Mouse (Mus musculus): ENCODE measurements around the gene Ppif. TPM values are rescaled to one million over a fixed set of nuclear protein-coding genes. Genes with fewer than 3 reads are reported as not detected.
A peak's percentile ranks its signal among the peaks of the same experiment; 100 is the strongest.

Gene Ppif
- total RNA-seq, 1 experiment = 27.0 TPM

GRCm38 (mm10) chr14:25736589-25736988, 42.6 kb downstream of the Ppif start:
- H3K9ac ChIP-seq (ENCODE audit: insufficient read depth, low read depth, low read length, poor library complexity, severe bottlenecking) = no peak overlapping the region
- no peak overlapping the region for H3K4me3 ChIP-seq (ENCODE audit: insufficient read depth in 1 of 2, low read depth in 1 of 2, low read length in 2 of 2, poor library complexity in 1 of 2, severe bottlenecking in 1 of 2)
- no peaks in the 10 kb centered on the region for H3K36me3 ChIP-seq (ENCODE audit: control insufficient read depth, insufficient read depth, low read length, poor library complexity, severe bottlenecking)
- no peak overlapping the region for H3K27ac ChIP-seq (ENCODE audit: insufficient read depth, low read depth, low read length, poor library complexity, severe bottlenecking)
- no peaks in the 10 kb centered on the region for H3K9me3 ChIP-seq (ENCODE audit: control insufficient read depth, insufficient read depth, low read depth, low read length)
- no peak for DNase-seq (ENCODE audit: low read depth, low spot score)
- TF ChIP-seq HCFC1 (IDR thresholded peaks at IDR 0.05; ENCODE audit: borderline replicate concordance, insufficient read depth, low read length) (no peak), ZC3H11A (IDR thresholded peaks at IDR 0.05; ENCODE audit: borderline replicate concordance, low read depth, low read length) (no peak), MAFK (IDR thresholded peaks at IDR 0.05; ENCODE audit: insufficient read depth, low read depth, low read length) (no peak), ZNF384 (IDR thresholded peaks at IDR 0.05; ENCODE audit: low read depth, low read length) (no peak), CHD2 (IDR thresholded peaks at IDR 0.05; ENCODE audit: low read depth, low read length) (no peak)
- in situ Hi-C loops (cut with MboI; ENCODE audit: low sequenced_read_pairs in 2 of 2, unreplicated experiment in 2 of 2) = no loop called here
- H3K4me1 ChIP-seq (ENCODE audit: control insufficient read depth in 2 of 2, insufficient read depth in 2 of 2, low read length in 2 of 2, poor library complexity in 1 of 2) = peaks cover 0 to 13% of the 10 kb centered on the region in 2 experiments; a peak in 2 of 4 replicates

DNA sequence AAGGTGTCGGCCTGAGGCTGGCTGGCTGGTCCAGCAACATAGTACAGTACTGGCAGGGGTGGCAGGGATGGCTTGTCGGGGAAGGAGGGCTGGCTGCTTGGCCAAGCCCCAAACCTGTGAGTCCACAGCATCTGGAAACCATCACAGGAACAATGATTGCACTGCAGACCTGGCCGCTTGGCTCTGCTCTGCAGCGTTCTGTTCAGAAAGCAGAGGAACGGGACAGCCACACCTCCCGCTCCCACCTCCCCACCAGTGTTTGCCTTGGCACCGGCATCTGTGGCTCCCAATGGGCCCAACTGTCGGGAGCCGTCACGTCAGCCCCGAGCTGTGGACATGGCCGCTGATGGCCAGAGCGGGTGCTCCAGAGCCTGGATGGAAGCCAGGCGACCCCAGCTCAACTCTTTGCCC, 44.6 kb downstream of the Ppif start:
- no peak for DNase-seq (ENCODE audit: low read depth, low spot score)
- Histone ChIP-seq H3K27ac (ENCODE audit: insufficient read depth, low read depth, low read length, poor library complexity, severe bottlenecking) (no peak overlapping the region), H3K9me3 (ENCODE audit: control insufficient read depth, insufficient read depth, low read depth, low read length) (no peaks in the 10 kb centered on the region), H3K36me3 (ENCODE audit: control insufficient read depth, insufficient read depth, low read length, poor library complexity, severe bottlenecking) (no peaks in the 10 kb centered on the region), H3K4me1 (ENCODE audit: control insufficient read depth in 2 of 2, insufficient read depth in 2 of 2, low read length in 2 of 2, poor library complexity in 1 of 2) (peaks cover 0 to 14% of the 10 kb centered on the region in 2 experiments; a peak in 2 of 4 replicates), H3K4me3 (ENCODE audit: insufficient read depth in 1 of 2, low read depth in 1 of 2, low read length in 2 of 2, poor library complexity in 1 of 2, severe bottlenecking in 1 of 2) (peak overlapping the region in 1 of 2 experiments; percentile 11; a peak in 1 of 4 replicates), H3K9ac (ENCODE audit: insufficient read depth, low read depth, low read length, poor library complexity, severe bottlenecking) (no peak overlapping the region)
- in situ Hi-C loops (cut with MboI; ENCODE audit: low sequenced_read_pairs in 2 of 2, unreplicated experiment in 2 of 2) = no loop called here
- TF ChIP-seq HCFC1 (IDR thresholded peaks at IDR 0.05; ENCODE audit: borderline replicate concordance, insufficient read depth, low read length) = no peak
- TF ChIP-seq CHD2 (IDR thresholded peaks at IDR 0.05; ENCODE audit: low read depth, low read length) = no peak

DNA sequence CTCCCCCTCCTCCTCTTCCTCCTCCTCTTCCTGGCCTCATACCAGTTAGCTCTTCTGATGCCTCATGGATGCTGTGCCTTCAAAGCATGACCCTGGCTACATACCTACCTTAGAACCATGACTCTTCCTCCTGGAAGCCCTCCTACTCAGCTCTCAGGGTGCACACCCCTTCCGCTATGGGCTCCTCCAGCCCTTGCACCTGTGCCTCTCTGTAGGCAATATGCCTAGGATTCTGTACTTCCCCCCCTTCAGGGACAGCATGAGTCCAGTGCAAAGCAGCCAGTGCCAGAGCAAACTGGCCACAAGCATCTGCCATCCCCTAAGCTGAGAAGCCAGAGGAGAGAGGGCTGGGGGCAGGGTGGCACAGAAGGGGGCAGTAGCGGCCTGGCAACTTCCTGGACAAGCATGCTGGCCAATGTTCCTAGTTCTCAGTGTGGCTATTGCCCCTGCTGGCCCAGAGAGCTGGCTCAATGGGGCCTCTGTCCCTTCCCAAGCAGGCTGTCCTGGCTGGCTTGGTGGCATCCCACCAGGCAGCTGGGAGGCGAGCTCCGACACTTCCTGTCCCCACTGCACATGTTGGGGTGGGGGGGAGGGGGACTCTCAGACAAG, 46.1 kb downstream of the Ppif start:
- TF ChIP-seq ZNF384 (IDR thresholded peaks at IDR 0.05; ENCODE audit: low read depth, low read length) (no peak), ZC3H11A (IDR thresholded peaks at IDR 0.05; ENCODE audit: borderline replicate concordance, low read depth, low read length) (no peak), CHD2 (IDR thresholded peaks at IDR 0.05; ENCODE audit: low read depth, low read length) (no peak), MAFK (IDR thresholded peaks at IDR 0.05; ENCODE audit: insufficient read depth, low read depth, low read length) (no peak), HCFC1 (IDR thresholded peaks at IDR 0.05; ENCODE audit: borderline replicate concordance, insufficient read depth, low read length) (no peak)
- Histone ChIP-seq H3K9ac (ENCODE audit: insufficient read depth, low read depth, low read length, poor library complexity, severe bottlenecking) (no peak overlapping the region), H3K4me1 (ENCODE audit: control insufficient read depth in 2 of 2, insufficient read depth in 2 of 2, low read length in 2 of 2, poor library complexity in 1 of 2) (peaks cover 0 to 10% of the 10 kb centered on the region in 2 experiments; a peak in 2 of 4 replicates), H3K36me3 (ENCODE audit: control insufficient read depth, insufficient read depth, low read length, poor library complexity, severe bottlenecking) (no peaks in the 10 kb centered on the region), H3K9me3 (ENCODE audit: control insufficient read depth, insufficient read depth, low read depth, low read length) (no peaks in the 10 kb centered on the region), H3K4me3 (ENCODE audit: insufficient read depth in 1 of 2, low read depth in 1 of 2, low read length in 2 of 2, poor library complexity in 1 of 2, severe bottlenecking in 1 of 2) (no peak overlapping the region), H3K27ac (ENCODE audit: insufficient read depth, low read depth, low read length, poor library complexity, severe bottlenecking) (no peak overlapping the region)
- in situ Hi-C loops (cut with MboI; ENCODE audit: low sequenced_read_pairs in 2 of 2, unreplicated experiment in 2 of 2) = no loop called here
- no peak for DNase-seq (ENCODE audit: low read depth, low spot score)

- Histone ChIP-seq H3K36me3 (ENCODE audit: control insufficient read depth, insufficient read depth, low read length, poor library complexity, severe bottlenecking) (no peaks in the 10 kb centered on the region), H3K9ac (ENCODE audit: insufficient read depth, low read depth, low read length, poor library complexity, severe bottlenecking) (no peak overlapping the region), H3K4me1 (ENCODE audit: control insufficient read depth in 2 of 2, insufficient read depth in 2 of 2, low read length in 2 of 2, poor library complexity in 1 of 2) (peaks cover 0 to 6% of the 10 kb centered on the region in 2 experiments; a peak in 1 of 4 replicates), H3K27ac (ENCODE audit: insufficient read depth, low read depth, low read length, poor library complexity, severe bottlenecking) (no peak overlapping the region), H3K9me3 (ENCODE audit: control insufficient read depth, insufficient read depth, low read depth, low read length) (no peaks in the 10 kb centered on the region), H3K4me3 (ENCODE audit: insufficient read depth in 1 of 2, low read depth in 1 of 2, low read length in 2 of 2, poor library complexity in 1 of 2, severe bottlenecking in 1 of 2) (no peak overlapping the region)
- TF ChIP-seq MAFK (IDR thresholded peaks at IDR 0.05; ENCODE audit: insufficient read depth, low read depth, low read length) (no peak), ZC3H11A (IDR thresholded peaks at IDR 0.05; ENCODE audit: borderline replicate concordance, low read depth, low read length) (no peak), CHD2 (IDR thresholded peaks at IDR 0.05; ENCODE audit: low read depth, low read length) (no peak), ZNF384 (IDR thresholded peaks at IDR 0.05; ENCODE audit: low read depth, low read length) (no peak), HCFC1 (IDR thresholded peaks at IDR 0.05; ENCODE audit: borderline replicate concordance, insufficient read depth, low read length) (no peak)
- in situ Hi-C loops (cut with MboI; ENCODE audit: low sequenced_read_pairs in 2 of 2, unreplicated experiment in 2 of 2) = no loop called here
- no peak for DNase-seq (ENCODE audit: low read depth, low spot score)
Observed at GRCm38 (mm10) chr14:25741211-25741610, 47.3 kb downstream of the Ppif start.

Data from ES-E14 (cell line).